Mouse (Mus musculus): ENCODE measurements around the gene Neo1. TPM values are rescaled to one million over a fixed set of nuclear protein-coding genes. Genes with fewer than 3 reads are reported as not detected.
A peak's percentile ranks its signal among the peaks of the same experiment; 100 is the strongest.

Neo1 gene
- 56.7 and 63.5 TPM in 2 replicates for total RNA-seq (2021)
- long read RNA-seq, partial matches to known transcripts: 14 of 25 reads
- long read RNA-seq, other reads (novel, unspliced or antisense): 7 of 25 reads

DNA sequence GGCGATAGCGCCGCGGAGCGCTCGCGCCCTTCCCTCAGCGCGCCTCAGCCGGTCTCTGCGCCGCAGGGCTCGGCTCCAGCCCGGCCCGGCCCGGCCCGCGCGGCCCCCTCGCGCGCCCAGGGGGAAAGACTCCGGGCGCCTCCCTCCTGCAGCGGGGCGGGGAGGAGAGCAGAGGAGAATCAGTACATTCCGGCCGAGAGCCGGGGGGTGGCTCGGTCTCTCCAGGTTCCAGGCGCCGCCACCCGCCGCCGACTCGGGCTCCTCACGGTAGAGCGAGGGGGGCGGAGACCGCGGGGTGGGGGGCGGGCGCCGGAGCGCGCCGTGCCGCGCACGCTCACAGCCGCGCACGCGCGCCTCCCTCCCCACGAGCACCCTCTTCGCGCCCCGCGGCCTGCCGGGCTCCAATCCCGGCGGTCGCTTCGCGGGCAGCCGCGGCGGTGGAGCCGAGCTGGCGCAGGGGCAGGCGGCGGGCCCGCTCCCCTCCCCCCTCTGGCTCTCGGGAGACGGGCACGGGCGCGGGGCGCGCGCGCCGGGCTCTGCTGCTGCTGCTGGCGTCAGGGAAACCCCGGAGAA, at the start of gene Neo1:
Gene Neo1, minus strand, starts transcription at position 283 of the 573 bp plus-strand sequence.
- DNase-seq: peak; percentile 95

DNA sequence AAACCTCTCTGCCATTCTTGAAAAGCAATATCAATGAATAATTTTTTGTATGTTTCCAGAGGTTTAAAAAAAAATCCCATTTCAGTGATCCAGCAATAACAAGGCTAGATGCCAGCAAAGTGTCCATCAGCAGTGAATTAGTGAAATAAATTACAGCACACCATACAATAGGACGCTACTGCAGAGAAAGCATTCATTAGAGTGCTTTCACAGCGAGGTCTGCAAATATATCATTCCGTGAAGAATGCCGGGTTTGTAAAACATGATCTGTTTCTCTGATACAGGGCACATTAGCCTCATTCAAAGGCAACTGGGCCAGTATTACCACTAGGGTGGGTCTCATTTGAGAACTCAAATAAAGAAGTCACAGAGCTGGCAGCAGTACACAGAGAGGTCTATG, 39.4 kb upstream of the Neo1 start:
- no peak for DNase-seq

DNA sequence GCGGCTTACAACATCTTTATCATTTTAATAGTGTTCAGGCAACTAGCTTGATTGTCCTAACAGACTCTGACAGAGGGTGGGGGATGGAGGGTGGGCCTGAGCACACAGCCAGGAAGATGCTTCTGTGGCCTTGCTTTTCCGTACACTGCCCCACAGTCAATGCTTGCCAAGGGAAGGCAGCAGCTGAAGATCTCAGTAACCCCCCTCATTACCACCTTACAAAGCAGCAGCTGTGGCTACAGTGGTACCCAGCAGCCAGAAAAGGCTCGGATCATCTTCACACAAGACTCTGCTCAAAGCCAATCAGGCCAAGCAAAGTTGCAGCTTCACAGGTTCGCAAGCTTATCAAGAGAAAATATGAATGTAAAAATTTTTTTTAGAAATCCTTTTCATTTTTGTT, 37.6 kb upstream of the Neo1 start:
- DNase-seq: no peak

DNA sequence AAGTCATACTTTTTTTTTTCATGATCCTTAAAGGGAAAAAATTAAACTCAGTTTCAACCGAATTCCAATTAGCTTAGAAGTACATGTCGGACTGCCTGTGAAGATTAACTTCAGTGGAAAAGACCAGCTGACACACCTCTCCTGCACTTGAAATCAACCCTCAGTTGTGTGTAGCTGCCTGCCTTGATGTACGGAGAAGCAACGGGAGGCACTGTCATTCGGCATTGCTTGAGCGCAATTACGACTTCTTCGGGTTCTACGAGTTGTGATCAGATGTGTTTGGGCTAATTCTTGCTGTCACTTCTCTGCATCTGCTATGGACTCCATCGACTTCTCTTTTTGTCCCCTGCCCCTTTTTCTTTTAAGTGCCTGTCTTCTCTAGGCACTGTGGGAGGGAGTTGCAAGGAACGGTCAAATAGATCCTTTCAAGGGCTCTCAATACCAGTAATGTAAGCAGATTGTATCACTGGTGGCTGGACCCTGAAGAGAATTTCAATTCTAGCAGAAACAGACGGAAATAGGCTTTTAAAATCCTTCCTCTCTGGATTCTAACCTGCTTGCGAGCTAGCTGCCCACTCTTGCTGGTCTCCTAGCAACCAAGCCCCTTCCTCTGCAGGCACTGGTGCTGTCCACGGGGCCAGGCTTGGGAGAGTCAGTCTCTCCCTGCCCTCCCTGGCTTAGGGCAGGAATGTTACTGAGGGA, 36.0 kb upstream of the Neo1 start:
- no peak for DNase-seq

DNA sequence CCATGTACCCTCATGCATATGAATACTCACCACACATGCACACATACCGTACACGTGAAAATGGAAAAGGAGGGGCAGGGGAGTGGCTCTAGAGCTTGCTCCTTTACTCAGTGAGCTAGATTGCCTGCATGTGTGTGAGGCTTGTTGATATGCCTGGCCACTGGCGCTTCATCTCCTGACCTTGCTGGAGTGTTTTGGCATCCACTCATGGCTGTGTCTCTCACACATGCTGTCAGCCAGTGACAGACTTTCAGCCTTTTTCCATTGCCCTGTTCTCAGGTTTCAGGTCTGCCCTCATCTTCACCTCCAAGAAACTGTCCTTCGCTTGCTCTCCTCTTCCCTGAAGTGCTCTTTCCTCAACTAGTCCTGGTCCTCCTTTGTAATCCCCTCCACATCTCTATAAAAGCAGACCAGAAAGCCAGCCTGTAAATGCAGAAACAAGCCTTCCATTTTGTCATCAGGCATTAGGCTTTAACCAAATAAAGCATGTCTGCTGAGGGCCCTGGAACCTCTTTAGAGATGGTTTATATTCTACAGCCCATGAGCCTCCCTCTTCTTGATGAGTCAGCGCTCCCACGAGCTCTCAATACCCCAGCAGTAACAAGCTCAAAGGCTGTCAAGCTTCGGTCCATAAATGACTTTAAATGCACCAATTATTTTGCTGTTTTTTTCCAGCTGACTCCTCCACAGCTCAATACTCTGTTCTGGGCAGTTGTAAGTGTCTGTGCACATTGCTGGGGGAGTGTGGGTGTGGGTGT, 35.2 kb upstream of the Neo1 start:
- peak; percentile 16 for DNase-seq

DNA sequence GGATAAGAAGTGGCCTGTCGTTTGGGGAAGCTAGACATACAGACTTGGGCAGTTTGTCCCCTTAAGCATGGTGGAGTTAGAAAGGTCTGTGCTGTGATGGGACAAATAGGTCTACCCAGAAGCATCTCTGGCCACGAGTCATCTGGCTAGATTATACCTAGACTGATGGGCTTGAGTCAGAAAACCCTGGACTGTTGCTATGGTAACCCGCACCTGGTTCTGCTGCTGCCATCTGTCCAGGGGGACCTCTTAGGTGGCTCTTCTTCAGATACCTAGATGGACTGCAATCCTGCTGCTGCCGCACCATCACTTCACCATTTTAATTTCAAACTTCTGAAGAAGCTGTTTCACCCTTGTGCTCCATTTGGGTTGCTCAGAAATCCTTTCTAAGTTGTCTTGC, 34.0 kb upstream of the Neo1 start:
- DNase-seq: no peak

DNA sequence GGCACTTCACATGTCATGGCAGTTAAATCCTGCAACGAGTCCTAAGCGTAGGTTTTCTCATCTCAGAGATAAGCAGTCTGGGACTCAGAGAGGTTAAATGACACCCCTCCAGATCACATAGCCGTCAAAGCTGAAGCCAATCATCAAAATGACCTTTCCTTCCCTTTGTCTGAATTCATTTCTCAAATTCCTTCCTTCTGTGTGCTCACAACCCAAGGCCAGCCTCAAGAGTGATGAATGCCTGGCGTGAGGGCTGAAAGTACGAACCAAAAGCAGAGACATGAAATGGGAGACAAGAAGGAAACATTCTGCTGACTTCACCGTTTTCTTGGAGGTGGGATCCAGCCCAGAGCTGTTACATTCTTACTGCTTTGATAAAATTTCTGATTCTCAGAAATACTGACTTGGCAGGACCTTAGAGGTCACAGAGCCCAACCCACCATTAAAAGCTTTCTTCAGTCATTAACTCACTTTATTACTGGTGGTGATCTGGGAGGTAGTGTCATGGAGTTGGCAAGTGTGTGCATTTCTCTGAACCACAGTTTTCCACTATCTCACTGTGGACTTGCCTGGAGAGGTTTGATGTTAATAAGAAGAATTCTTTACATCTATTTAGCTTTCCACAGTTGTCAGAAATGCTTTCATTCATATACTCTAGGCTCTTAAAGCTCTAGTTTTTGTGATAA, 29.5 kb upstream of the Neo1 start:
- peak; percentile 33 for DNase-seq

DNA sequence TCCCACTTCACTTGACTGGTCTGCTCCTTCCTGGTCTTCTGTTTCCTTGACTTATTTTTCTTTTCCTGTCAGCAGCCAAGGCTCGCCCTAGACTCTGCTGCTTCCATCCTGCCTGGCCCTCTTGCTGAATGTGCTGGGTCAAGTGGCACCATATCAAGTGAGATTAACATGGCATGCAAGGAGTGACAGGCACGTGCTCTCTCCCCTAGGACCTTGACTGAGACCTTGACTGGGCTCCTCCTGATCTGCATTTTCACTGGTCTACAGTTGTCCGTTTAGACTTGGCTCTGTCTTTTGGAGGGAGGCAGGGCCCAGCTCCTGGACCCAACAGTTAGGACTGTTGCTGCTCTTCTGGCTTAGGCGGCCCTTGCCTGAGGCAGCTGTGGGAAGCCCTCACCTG, 26.2 kb upstream of the Neo1 start:
- no peak for DNase-seq

DNA sequence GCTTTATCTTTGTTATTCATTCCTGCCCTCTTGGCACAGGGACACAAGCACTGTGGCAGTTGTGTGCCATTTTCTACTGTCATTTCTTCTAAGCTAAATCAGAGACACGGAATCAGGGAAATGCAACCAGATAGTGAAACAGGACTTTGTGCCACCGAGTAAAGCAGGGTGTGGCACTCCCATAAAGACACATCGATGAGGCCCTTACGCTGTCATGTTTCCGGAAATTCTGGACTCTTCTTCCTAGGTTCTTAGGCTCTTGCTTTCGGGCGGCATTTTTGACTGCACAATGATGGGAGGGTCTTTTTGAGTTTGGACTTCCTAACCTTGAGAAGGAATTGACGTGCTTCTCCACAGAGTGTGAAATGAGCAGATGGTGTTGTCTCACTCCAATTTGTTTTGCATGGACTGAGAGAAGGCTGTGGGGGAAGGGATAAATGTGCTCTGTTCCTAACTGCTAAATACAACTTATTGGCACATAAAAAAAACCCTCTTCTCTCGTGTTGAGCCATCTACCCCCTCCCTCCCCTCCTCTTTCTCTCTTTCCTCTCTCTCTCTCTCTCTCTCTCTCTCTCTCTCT, 23.9 kb upstream of the Neo1 start:
- no peak for DNase-seq

DNA sequence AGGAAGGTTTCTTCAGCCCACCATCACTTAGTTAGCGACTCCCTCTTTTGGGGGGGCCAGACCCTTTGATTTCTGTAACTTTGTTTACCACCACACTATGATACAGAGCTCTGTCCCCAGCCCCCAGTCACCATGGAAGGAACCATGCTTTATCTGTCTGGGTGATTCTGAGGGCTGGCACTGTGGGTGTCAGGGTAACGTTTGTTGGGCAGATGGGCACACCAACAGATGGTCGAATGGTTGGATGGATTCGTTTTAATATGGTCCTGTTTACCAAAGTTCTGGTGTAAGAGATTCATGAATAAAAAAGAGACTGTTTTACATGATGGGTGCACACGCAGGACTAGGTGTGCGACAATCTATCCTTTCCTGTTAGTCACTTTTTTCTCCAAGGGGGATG, 22.9 kb upstream of the Neo1 start:
- DNase-seq: no peak

DNA sequence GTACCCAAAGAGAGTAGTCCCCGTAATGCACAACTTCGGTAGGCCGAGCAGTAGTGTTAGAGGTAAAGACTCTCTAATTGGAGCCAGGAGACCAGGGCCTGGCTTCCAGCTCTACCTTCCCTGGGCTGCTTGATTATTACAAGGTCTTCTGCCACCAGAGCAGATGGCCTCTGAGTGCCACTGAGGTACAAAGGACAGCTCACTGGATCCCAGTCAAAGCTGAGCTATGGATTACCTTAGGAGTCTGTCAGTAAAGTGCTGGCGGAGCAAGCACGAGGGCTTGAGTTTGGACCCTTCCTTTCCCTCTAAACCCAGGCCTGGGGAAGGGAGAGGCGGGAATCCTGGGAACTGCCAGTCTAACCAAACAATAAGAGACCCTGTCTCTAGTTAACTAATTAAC, 21.8 kb upstream of the Neo1 start:
- DNase-seq: no peak

DNA sequence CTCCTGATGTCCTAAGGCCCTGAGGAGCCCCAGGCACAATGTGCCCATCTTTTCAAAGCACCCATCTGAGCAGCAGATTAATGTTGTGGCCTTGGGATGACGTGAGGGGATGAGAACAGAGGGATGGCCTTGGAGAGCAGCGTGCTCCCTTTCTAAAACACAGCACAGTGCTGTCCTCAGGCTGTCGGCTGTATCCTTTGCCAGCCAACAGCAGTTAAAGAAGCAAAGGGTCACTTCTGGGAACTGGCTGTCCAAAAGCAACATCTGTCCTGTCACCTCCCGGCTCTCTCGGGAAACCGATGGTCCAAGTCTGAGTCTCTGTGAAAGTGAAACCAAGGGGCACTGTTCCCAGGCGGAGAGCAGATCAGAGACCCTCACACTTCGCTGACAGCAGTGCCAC, 20.0 kb upstream of the Neo1 start:
- peak; percentile 42 for DNase-seq

DNA sequence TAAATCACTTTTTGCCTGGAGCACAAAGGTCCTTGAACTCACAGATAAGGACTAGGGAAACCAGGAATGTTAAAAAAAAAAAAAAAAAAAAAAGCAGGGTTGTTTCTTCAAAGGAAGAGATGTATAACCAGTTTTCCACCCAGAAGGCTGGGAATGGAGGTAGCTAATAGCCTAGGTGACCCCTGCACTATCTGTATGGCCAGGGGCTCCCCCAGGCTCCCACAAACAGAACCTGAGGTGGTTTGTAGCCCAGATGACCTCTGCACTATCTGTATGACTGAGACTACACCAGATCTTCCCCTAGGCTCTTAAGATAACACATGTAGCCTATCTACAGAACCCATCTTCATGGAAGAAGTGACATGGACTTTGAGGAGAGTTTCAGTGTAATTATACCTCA, 5.6 kb upstream of the Neo1 start:
- DNase-seq: no peak

DNA sequence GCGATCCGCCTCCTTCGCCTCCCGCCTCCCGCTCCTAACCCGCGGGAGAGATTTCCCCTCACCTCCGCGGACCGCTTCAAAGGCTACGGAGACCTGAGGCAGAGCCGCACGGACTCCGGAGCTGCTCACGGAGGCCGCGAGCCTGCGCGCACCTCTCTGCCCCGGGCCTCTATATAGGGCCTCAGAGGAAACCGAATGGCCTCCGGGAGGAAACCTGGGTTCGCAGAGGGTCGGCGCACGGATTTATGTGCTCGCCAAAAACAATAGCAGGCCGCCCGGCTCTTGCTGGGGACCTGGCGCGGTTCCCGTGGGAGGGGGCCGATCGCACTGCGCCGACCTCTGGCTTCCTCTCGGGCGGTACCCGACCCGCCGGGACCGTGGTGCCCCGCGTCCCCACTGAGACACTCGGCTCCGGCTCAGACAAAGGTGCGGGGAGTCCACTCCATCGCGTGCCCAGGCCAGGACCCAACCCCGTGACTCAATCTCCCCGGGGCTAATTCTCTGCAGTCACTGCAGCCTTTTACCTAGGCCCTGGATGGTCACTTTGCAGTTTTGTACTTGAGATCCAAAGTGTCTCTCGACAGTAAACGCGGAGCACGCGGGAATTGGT, 596 bp upstream of the Neo1 start:
- peak; percentile 65 for DNase-seq

DNA sequence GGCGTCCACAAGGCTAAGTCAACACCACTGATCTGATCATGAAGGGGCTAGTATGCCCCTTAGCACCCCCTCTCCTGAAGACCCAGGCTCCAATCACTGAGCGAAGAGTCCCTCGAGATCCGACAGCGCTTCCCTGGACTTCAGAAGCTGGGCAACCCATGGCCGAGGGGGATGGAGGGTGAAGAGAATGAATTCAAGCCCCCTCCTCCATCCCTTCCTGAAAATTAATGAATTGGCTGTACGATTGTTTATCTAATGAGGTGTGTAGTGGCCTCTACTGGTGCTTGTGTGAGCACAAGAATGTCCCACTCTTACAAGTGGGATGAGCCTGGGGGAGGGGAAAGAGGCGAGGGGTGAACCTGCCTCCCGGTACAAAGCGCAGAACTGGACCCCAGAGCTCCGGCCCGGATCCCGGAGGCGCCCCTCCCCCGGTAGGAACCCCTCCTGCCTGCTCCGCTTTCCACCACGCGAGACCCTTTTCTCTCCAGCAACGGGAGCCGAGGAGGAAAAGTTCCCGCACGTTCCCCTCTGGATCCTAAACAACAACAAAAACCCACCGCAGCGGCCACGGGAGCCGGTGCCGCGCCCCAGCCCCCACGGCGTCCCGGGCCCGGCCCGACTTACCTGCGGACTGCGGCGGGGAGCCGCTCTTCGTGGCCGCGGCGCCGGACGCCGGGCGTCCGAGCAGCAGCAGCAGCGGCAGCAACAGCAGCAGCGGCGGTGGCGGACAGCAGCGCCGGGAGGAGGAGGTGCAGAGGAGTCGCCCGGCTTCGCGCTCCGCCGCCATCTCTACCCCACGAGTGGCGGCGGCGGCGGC, 691 bp downstream of the Neo1 start:
- DNase-seq: peak; percentile 39

DNA sequence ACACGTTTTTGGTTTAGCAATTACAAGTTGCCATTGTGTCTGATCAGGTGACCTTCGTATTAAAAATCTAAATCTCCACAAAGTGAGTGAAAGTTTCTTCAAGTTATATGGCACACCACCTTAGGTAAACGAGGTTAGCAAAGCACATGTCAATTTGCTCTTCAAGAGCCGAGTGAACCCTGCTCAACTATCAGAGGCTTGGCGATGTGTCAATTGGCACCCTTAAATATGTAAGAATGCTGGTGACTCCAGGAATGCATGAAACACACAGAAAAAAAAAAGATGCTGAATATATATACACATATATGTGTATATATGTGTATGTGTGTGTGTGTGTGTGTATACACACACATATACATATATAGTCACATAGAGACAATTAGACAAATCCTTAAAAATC, 1.4 kb downstream of the Neo1 start:
- no peak for DNase-seq

DNA sequence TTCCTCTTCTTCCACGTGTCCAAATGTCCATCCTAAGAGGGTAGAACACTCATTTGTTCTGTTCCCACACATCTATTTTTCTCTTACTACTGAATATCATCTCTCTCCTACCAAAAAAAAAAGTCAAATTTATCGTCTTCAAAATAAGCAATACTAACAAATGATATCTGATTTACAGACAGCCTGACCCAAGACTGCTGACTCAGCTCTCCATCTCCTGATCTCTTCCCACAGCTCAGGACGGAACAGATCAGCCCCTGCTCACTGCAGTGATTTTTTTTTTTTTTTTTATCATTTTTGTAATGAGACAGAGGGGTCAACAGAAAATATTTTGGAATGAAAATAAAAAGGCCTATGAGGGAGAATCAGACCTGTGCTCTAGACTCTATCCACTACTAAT, 2.7 kb downstream of the Neo1 start:
- no peak for DNase-seq

DNA sequence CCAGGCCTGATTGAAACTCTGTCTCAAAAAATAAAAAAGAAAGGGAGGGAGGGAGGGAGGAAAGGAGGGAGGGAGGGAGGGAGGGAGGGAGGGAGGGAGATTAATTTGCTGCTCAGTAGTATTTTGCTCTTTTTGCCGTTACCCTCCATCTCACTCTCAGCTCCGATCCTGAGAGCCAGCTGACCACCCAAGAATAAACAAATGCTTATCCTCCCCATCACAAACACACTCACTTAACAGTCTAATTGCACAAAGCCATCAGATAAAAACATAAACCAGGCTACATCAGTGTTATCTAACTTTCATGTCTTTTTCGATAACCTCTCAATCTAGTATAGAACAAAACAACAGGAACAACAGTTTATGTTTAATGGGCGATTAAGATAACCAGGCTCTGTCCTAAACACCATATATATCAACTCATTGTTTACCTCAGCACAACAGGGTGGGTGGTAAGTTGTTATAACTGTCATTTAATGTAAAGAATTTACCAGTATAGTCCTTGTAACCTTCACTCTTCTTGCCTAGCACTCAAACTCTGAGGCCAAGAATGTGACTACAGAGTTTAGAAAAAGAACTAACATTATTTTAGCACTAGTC, 11.9 kb downstream of the Neo1 start:
- no peak for DNase-seq

DNA sequence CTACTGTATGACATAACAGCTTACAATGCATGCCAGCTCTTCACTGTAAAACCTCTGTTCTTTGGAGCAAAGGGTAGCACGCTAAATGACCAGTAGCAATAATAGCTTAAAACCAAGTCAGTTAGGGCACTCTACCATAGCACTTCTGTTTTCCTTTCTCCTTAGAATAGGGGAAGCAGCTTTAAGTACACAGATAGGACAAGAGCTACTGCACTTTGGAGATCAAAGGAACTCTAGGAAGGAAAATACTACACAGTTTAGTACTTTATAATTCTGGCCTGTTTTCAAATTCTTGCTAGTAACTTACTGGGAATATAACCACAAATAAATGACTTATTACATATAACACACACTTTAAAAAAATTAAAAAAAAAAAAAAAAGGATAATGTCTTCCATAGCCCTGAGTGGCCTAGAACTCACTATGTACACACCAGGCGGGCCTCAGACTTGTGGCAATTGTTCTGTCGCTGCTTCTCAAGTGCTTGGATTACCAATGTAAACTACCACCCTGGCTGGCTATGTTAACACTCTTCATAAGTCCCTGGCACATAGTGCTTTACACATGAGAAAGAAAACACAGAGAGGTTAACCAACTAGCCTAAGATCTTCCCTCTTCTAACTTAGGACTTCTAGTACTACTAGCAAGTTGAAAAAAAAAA, 20.1 kb downstream of the Neo1 start:
- no peak for DNase-seq

DNA sequence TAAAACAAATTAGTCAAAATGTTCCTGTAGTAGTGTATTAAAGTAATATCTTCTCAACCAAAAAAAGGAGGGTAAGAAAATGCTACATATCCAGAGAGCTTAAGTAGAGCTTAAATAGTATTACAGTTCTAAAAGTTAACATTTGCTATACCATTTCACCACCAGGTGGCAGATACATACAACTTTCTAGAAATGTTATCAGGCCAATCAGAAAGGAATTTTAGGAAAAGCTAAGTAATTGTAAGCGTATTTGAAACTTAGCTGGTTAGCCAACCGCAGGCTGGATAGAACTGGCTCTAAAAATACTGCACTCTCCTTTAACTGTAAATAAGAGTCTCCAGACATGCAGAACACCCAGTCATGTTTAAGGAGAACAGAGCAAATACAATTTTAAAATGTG, 22.9 kb downstream of the Neo1 start:
- no peak for DNase-seq

Data from adrenal gland, postnatal 25 days (tissue).